Mouse (Mus musculus): Measurements from ENCODE around the gene Gm11007. TPM values are rescaled to one million over a fixed set of nuclear protein-coding genes. Genes with fewer than 3 reads are reported as not detected.
"Not testable (repeated sequence)": the region's sequence is repeated elsewhere in the genome, so short reads cannot be mapped to it uniquely, and the experiment has no call there.

Gm11007 gene
- polyA plus RNA-seq (2014; fragmentation: Nextera tagmentation; extraction: Ambion mirVana) = not detected in 2 replicates

DNA sequence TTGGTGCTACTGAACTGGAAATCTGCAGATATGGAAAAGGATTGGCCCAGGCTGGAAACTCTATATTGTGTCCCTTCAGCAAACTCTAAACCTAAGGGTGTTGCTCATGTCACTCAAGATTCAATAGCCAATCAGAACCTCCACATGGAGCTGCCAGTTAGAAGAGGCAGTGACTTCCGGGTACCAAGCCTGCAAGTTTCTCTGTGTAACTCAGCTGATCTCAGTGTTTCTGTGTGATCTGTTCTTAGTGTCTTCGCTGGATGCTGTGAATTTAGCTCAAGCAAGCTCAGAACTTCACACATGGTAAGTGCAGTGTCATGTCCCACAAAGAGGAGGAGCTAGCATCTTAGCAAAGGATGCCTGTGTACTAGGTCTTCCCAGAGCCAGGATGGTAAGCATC, at the start of gene Gm11007:
Gene Gm11007, plus strand, starts transcription at position 301 of the 400 bp plus-strand sequence.
- H3K9me3 ChIP-seq (ENCODE audit: control insufficient read depth, low read length); H3K9ac ChIP-seq (ENCODE audit: low read length); H3K27me3 ChIP-seq (ENCODE audit: control insufficient read depth, insufficient read depth, low read length); H3K4me1 ChIP-seq (ENCODE audit: control insufficient read depth, insufficient read depth, low read length); H3K4me2 ChIP-seq (ENCODE audit: low read depth); H3K4me3 ChIP-seq (ENCODE audit: low read depth, low read length); H3K27ac ChIP-seq (ENCODE audit: low read depth, low read length); H3K36me3 ChIP-seq (ENCODE audit: control insufficient read depth, insufficient read depth, low read length); DNase-seq (ENCODE audit: low spot score); ATAC-seq (ENCODE audit: insufficient read depth, low FRiP score, low TSS enrichment): not testable (repeated sequence)
- WGBS = no CpG with 5 or more reads among the region's 2 CpGs

Other genes with a start within 250 kb of the Gm11007 start
- gene Gm4724, start 208.2 kb upstream of the Gm11007 start, polyA plus RNA-seq (2014; fragmentation: Nextera tagmentation; extraction: Ambion mirVana) = 21.1 and 28.3 TPM in 2 replicates
- 6.7 and 8.2 TPM in 2 replicates for gene Zfp965, start 174.0 kb upstream of the Gm11007 start, polyA plus RNA-seq (2014; fragmentation: Nextera tagmentation; extraction: Ambion mirVana)
- gene Zfp969, start 59.7 kb downstream of the Gm11007 start, polyA plus RNA-seq (2014; fragmentation: Nextera tagmentation; extraction: Ambion mirVana) = 10.8 and 11.7 TPM in 2 replicates
- gene Gm2007, start 97.6 kb downstream of the Gm11007 start, polyA plus RNA-seq (2014; fragmentation: Nextera tagmentation; extraction: Ambion mirVana) = not detected in 2 replicates
- gene Gm14288, start 157.1 kb downstream of the Gm11007 start, polyA plus RNA-seq (2014; fragmentation: Nextera tagmentation; extraction: Ambion mirVana) = 3.1 and 3.2 TPM in 2 replicates
- gene Gm6710, start 225.2 kb downstream of the Gm11007 start, polyA plus RNA-seq (2014; fragmentation: Nextera tagmentation; extraction: Ambion mirVana) = 21.7 and 23.3 TPM in 2 replicates